ENCODE assay signal across 28 mouse cellular contexts in genomic region chr15:25914160-25914559, GRCm38 (mm10).
DNase-seq lines count a peak whose midpoint lies in the region; ATAC-seq and TF ChIP-seq lines count a peak whose summit lies in the region.
"Had no signal": no experiment of that assay in that cellular context is flagged by ENCODE, and none has a peak within 500 bp of the region (broad histone marks: within the 10 kb centered on the region; RNA-seq: fewer than 3 reads in every experiment).

No protein-coding gene starts in this region.

- TF ChIP-seq CTCF in kidney, adult 2 months (conservative IDR thresholded peaks at IDR 0.05; ENCODE audit: insufficient read depth, insufficient read length, low read depth, low read length), result no peak
- TF ChIP-seq CTCF in liver, adult 2 months (IDR thresholded peaks at IDR 0.05; ENCODE audit: low read depth, low read length), result no peak

- no peaks in the 10 kb centered on the region for H3K79me2 ChIP-seq in liver, adult 2 months (ENCODE audit: control insufficient read depth, insufficient read depth, low read length)

- 56% methylated on average over 4 of the region's 4 CpGs for WGBS in heart, embryonic 12.5 days
- WGBS in kidney, adult 2 months, result 40% methylated on average over 4 of the region's 4 CpGs
- WGBS in liver, adult 2 months, result 17% methylated on average over 4 of the region's 4 CpGs

- no peaks in the 10 kb centered on the region for H3K27me3 ChIP-seq in heart, embryonic 12.5 days (replicated peaks)
- no peaks in the 10 kb centered on the region for H3K27me3 ChIP-seq in kidney, adult 2 months (replicated peaks; ENCODE audit: control insufficient read depth, insufficient read depth, low read length)
- H3K27me3 ChIP-seq in liver, adult 2 months (ENCODE audit: control insufficient read depth, insufficient read depth, low read length), result no peaks in the 10 kb centered on the region
- H3K27me3 ChIP-seq: CH12.LX; embryonic facial prominence, embryonic 12.5 days; liver, embryonic 13.5 days; neural tube, embryonic 12.5 days had no signal

- H3K4me1 ChIP-seq in heart, embryonic 12.5 days (replicated peaks), result peaks cover 70% of the 10 kb centered on the region
- peaks cover 44% of the 10 kb centered on the region for H3K4me1 ChIP-seq in kidney, adult 2 months (ENCODE audit: control insufficient read depth, insufficient read depth, low read length)
- peaks cover 11% of the 10 kb centered on the region for H3K4me1 ChIP-seq in liver, adult 2 months (ENCODE audit: control insufficient read depth, insufficient read depth, low read length)
- H3K4me1 ChIP-seq: embryonic facial prominence, embryonic 12.5 days; neural tube, embryonic 12.5 days had no signal

- peak overlapping the region; percentile 26 for H3K27ac ChIP-seq in heart, embryonic 12.5 days (ENCODE audit: poor library complexity, severe bottlenecking)
- peak overlapping the region; percentile 84 for H3K27ac ChIP-seq in kidney, adult 2 months (ENCODE audit: insufficient read depth, low read depth, low read length)
- peak overlapping the region; percentile 81 for H3K27ac ChIP-seq in liver, adult 2 months (replicated peaks; ENCODE audit: insufficient read depth, low read depth, low read length)
- H3K27ac ChIP-seq: embryonic facial prominence, embryonic 12.5 days; liver, embryonic 13.5 days; neural tube, embryonic 12.5 days; stomach, postnatal 0 days had no signal

- no peak for TF ChIP-seq POLR2A in kidney, adult 2 months (IDR thresholded peaks at IDR 0.05; ENCODE audit: low read depth, low read length)
- no peak for TF ChIP-seq POLR2A in liver, adult 2 months (IDR thresholded peaks at IDR 0.05; ENCODE audit: extremely low read depth, insufficient read depth, low read length)

- no peak for ATAC-seq in heart, embryonic 12.5 days (ENCODE audit: insufficient number of reproducible peaks, low FRiP score)
- ATAC-seq: activated CD4-positive, CD25-positive, alpha-beta regulatory T cell, adult 4 months; forebrain, embryonic 14.5 days; hindbrain, embryonic 16.5 days; midbrain, embryonic 16.5 days had no signal

- no peak overlapping the region for H3K4me2 ChIP-seq in heart, embryonic 12.5 days
- H3K4me2 ChIP-seq: embryonic facial prominence, embryonic 12.5 days; heart, embryonic 11.5 days; liver, embryonic 13.5 days; lung, embryonic 14.5 days; midbrain, embryonic 11.5 days; neural tube, embryonic 12.5 days had no signal

- H3K4me3 ChIP-seq in heart, embryonic 12.5 days, result no peak overlapping the region
- H3K4me3 ChIP-seq in kidney, adult 2 months (ENCODE audit: insufficient read depth, low read depth, low read length), result no peak overlapping the region
- H3K4me3 ChIP-seq in liver, adult 2 months (ENCODE audit: insufficient read depth, low read depth, low read length), result no peak overlapping the region
- H3K4me3 ChIP-seq: embryonic facial prominence, embryonic 12.5 days; liver, embryonic 13.5 days; neural tube, embryonic 12.5 days had no signal

- no peaks in the 10 kb centered on the region for H3K36me3 ChIP-seq in heart, embryonic 12.5 days
- no peaks in the 10 kb centered on the region for H3K36me3 ChIP-seq in kidney, adult 2 months (ENCODE audit: control insufficient read depth, insufficient read depth, low read length)
- H3K36me3 ChIP-seq in liver, adult 2 months (ENCODE audit: control insufficient read depth, insufficient read depth, low read length), result no peaks in the 10 kb centered on the region
- H3K36me3 ChIP-seq: embryonic facial prominence, embryonic 12.5 days; liver, embryonic 13.5 days; neural tube, embryonic 12.5 days had no signal

- H3K9me3 ChIP-seq in heart, embryonic 12.5 days (replicated peaks), result no peaks in the 10 kb centered on the region
- H3K9me3 ChIP-seq: embryonic facial prominence, embryonic 12.5 days; liver, embryonic 13.5 days; neural tube, embryonic 12.5 days had no signal

- peak; percentile 38 for DNase-seq in adrenal gland, adult 2 months
- no peak for DNase-seq in adrenal gland, postnatal 36 days
- DNase-seq in heart, adult 8-10 months (ENCODE audit: low spot score), result no peak
- DNase-seq in kidney, adult 2 months, result no peak
- DNase-seq in kidney, adult 8-10 months, result no peak
- DNase-seq in liver, adult 2 months (ENCODE audit: extremely low read depth, low read depth, low spot score), result peak; percentile 87
- DNase-seq in liver, result no peak
- DNase-seq: adrenal gland, adult 8-10 months; cerebellum, adult 11-12 months; cerebellum, adult 9-11 months; embryo, embryonic 11 days; liver, embryonic 13.5 days; lung, embryonic 14.5 days; right cerebral cortex, adult 18-20 months; right cerebral cortex, postnatal 4 days; thymus, adult 18-20 months; thymus, postnatal 25 days had no signal

- H3K9ac ChIP-seq in heart, embryonic 12.5 days, result no peak overlapping the region
- no peak overlapping the region for H3K9ac ChIP-seq in liver, adult 2 months (ENCODE audit: low read depth, low read length)
- H3K9ac ChIP-seq: embryonic facial prominence, embryonic 12.5 days; liver, embryonic 13.5 days; lung, embryonic 14.5 days; neural tube, embryonic 12.5 days had no signal

Comparison
In these comparisons a context has a peak if more than half of its experiments do, and no peak if none do; other contexts are left out.
1. DNase-seq: peak in adrenal gland, adult 2 months (single experiment) and liver, adult 2 months (single experiment); none in adrenal gland, postnatal 36 days (0 of 2), heart, adult 8-10 months (single experiment), kidney, adult 2 months (single experiment), kidney, adult 8-10 months (0 of 2) and liver (single experiment).
2. H3K27ac ChIP-seq: peak in every context shown above with its lines; median percentile 84 in kidney, adult 2 months; 81 in liver, adult 2 months; 26 in heart, embryonic 12.5 days.